Mouse (Mus musculus) testis, adult 2 months (tissue): ENCODE data around the gene Palld.

Source experiments
- CTCF ChIP-seq: fragments of 200-500 bp; IDR thresholded peaks from 2 replicates; pipeline ENCODE4 v1.5.1; 2012; ENCODE audit warnings: low read depth, mild to moderate bottlenecking, inconsistent platforms, low read length, moderate library complexity; ENCODE audit not compliant: control insufficient read depth, insufficient read depth, insufficient replicate concordance
- POLR2A ChIP-seq: fragments of 200-500 bp; IDR thresholded peaks from 2 replicates; pipeline ENCODE4 v1.6.1; 2012; ENCODE audit warnings: low read depth, mild to moderate bottlenecking, inconsistent platforms, low read length, moderate library complexity; ENCODE audit not compliant: control insufficient read depth

- TF ChIP-seq CTCF (no peak), POLR2A (no peak)
Measured at GRCm38 (mm10) chr8:61549585-61549984, 352.9 kb downstream of the Palld start.
